Mouse (Mus musculus) limb, embryonic 10.5 days (tissue): ENCODE measurements around the gene Ispd. TPM values are rescaled to one million over a fixed set of nuclear protein-coding genes. Genes with fewer than 3 reads are reported as not detected.

Experiments used
- polyA plus RNA-seq: library from polyadenylated mRNA; unstranded; fragments of >200 nt; fragmentation: Nextera tagmentation; extraction: Ambion mirVana; gene quantifications from 2 replicates; pipeline ENCODE4 v1.2.1, GENCODE M21; 2016

Ispd gene
- polyA plus RNA-seq, 1 experiment from 2014 or later: 4.9 TPM

Other genes starting within 250 kb of the Ispd start
- gene Ankmy2, start 224.3 kb upstream of the Ispd start, polyA plus RNA-seq: 17.3 and 20.1 TPM in 2 replicates
- gene Bzw2, start 223.4 kb upstream of the Ispd start, polyA plus RNA-seq: 293 and 316 TPM in 2 replicates
- not detected in 2 replicates for gene Lrrc72, start 128.1 kb upstream of the Ispd start, polyA plus RNA-seq
- gene Sostdc1, start 67.3 kb upstream of the Ispd start, polyA plus RNA-seq: 5.8 and 11.1 TPM in 2 replicates
- 0.49 and 0.91 TPM in 2 replicates for gene D630036H23Rik, start 731 bp downstream of the Ispd start, polyA plus RNA-seq